Mouse (Mus musculus): ENCODE data around the gene Bicdl2. TPM values are rescaled to one million over a fixed set of nuclear protein-coding genes. Genes with fewer than 3 reads are reported as not detected.

Gene Bicdl2
- total and polyA plus RNA-seq, 3 experiments: 0.08 to 0.17 TPM; not detected in 1

DNA sequence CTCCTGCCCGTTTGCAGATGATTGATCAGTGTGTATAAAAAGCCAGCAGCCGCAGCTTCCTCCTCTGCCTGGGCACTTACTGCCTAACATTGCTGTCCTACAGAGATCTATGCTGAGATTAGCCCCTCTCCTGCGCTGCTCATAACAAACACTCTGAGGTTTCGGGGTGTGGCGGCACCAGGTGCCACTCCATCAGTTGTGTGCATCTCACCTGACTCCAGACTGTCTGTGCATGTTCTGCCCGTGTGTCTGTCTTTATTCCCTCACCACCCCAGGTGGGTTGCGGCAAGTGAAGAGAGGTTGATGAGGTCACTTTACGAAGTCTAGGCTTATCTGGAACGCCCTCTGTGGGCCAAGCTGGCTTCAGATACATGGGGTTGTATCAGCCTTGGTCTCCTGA lies 43.2 kb upstream of the Bicdl2 start:
- Histone ChIP-seq H3K79me2 (ENCODE audit: control insufficient read depth, insufficient read depth, low read length, poor library complexity) (no peaks in the 10 kb centered on the region), H3K27ac (ENCODE audit: control insufficient read depth, low read depth, low read length) (no peak overlapping the region), H3K27me3 (ENCODE audit: control insufficient read depth in 1 of 2, insufficient read depth in 2 of 2, low read length in 2 of 2) (peaks cover 1 to 4% of the 10 kb centered on the region in 2 experiments), H3K36me3 (ENCODE audit: control insufficient read depth in 1 of 2, insufficient read depth in 2 of 2, low read length in 2 of 2) (no peaks in the 10 kb centered on the region), H3K4me1 (ENCODE audit: control insufficient read depth in 1 of 2, insufficient read depth in 2 of 2, low read length in 2 of 2) (no peaks in the 10 kb centered on the region), H3K4me3 (ENCODE audit: control insufficient read depth in 1 of 2, insufficient read depth in 1 of 2, low read depth in 2 of 2, low read length in 2 of 2) (no peak overlapping the region), H3K9me3 (replicated peaks; ENCODE audit: insufficient read depth, low read length) (no peaks in the 10 kb centered on the region), H3K9ac (ENCODE audit: control insufficient read depth, low read depth, low read length, poor library complexity, severe bottlenecking) (no peak overlapping the region)
- TF ChIP-seq RCOR1 (IDR thresholded peaks at IDR 0.05; ENCODE audit: low read depth, low read length) (no peak), ZC3H11A (IDR thresholded peaks at IDR 0.05; ENCODE audit: low read depth, low read length) (no peak), USF1 (IDR thresholded peaks at IDR 0.05; ENCODE audit: low read depth, low read length) (no peak), ETS1 (IDR thresholded peaks at IDR 0.05; ENCODE audit: low read depth, low read length) (no peak), MYC (IDR thresholded peaks at IDR 0.05; ENCODE audit: low read depth, low read length) (no peak), MAZ (IDR thresholded peaks at IDR 0.05; ENCODE audit: low read depth, low read length) (no peak), TCF12 (IDR thresholded peaks at IDR 0.05; ENCODE audit: low read depth, low read length) (no peak), MAFK (IDR thresholded peaks at IDR 0.05; ENCODE audit: borderline replicate concordance, low read depth, low read length) (no peak), CHD2 (IDR thresholded peaks at IDR 0.05; ENCODE audit: low read length) (no peak), JUND (IDR thresholded peaks at IDR 0.05; ENCODE audit: low read depth, low read length) (no peak), SMC3 (IDR thresholded peaks at IDR 0.05; ENCODE audit: low read depth, low read length) (no peak), UBTF (IDR thresholded peaks at IDR 0.05; ENCODE audit: borderline replicate concordance, insufficient read depth, low read depth, low read length) (no peak), TBP (IDR thresholded peaks at IDR 0.05; ENCODE audit: low read depth, low read length) (no peak), ZKSCAN1 (IDR thresholded peaks at IDR 0.05; ENCODE audit: low read depth, low read length) (no peak), SIN3A (IDR thresholded peaks at IDR 0.05; ENCODE audit: low read length) (no peak)
- no peak for DNase-seq (ENCODE audit: low read depth, low spot score)

DNA sequence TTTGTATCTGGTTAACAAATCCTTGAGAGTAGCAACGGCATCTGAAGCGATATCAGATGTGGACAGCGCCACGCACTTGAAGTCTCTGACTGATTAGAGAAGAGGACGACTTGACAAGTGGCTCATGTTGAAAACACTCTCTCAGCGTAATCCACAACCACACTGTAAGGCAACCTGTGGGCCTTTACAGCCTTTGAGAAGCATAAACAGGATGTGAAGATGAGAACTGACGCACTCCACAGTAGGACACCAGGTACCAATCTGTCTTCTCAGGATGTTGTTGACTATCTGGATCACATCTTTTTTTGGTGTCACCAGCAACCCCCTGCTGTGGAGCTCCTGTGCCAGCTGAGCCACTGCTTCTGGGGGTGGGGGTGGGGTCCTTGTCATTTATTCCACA lies 40.0 kb upstream of the Bicdl2 start:
- no peaks in the 10 kb centered on the region for H3K36me3 ChIP-seq (ENCODE audit: control insufficient read depth in 1 of 2, insufficient read depth in 2 of 2, low read length in 2 of 2)
- no peaks in the 10 kb centered on the region for H3K9me3 ChIP-seq (replicated peaks; ENCODE audit: insufficient read depth, low read length)
- no peak overlapping the region for H3K27ac ChIP-seq (ENCODE audit: control insufficient read depth, low read depth, low read length)
- no peak for TF ChIP-seq ETS1 (IDR thresholded peaks at IDR 0.05; ENCODE audit: low read depth, low read length)
- TF ChIP-seq RAD21 (IDR thresholded peaks at IDR 0.05; ENCODE audit: low read depth, low read length): no peak
- no peak for TF ChIP-seq CHD1 (IDR thresholded peaks at IDR 0.05; ENCODE audit: low read depth, low read length)
- TF ChIP-seq ZNF384 (IDR thresholded peaks at IDR 0.05; ENCODE audit: low read depth, low read length): no peak
- no peak for TF ChIP-seq MAZ (IDR thresholded peaks at IDR 0.05; ENCODE audit: low read depth, low read length)
- TF ChIP-seq SMC3 (IDR thresholded peaks at IDR 0.05; ENCODE audit: low read depth, low read length): no peak
- TF ChIP-seq POLR2A (IDR thresholded peaks at IDR 0.05; ENCODE audit: control insufficient read depth in 1 of 2, insufficient read depth in 1 of 2, low read depth in 1 of 2, low read length in 2 of 2, poor library complexity in 1 of 2): no peak
- TF ChIP-seq UBTF (IDR thresholded peaks at IDR 0.05; ENCODE audit: borderline replicate concordance, insufficient read depth, low read depth, low read length): no peak
- TF ChIP-seq NRF1 (IDR thresholded peaks at IDR 0.05; ENCODE audit: insufficient read depth, low read depth, low read length, poor library complexity, severe bottlenecking): no peak
- no peak for TF ChIP-seq USF2 (IDR thresholded peaks at IDR 0.05; ENCODE audit: borderline replicate concordance in 1 of 2, insufficient read depth in 1 of 2, low read depth in 1 of 2, low read length in 2 of 2)
- TF ChIP-seq MEF2A (IDR thresholded peaks at IDR 0.05; ENCODE audit: extremely low read depth, insufficient replicate concordance, low read depth, low read length, poor library complexity, severe bottlenecking): no peak
- TF ChIP-seq BHLHE40 (IDR thresholded peaks at IDR 0.05; ENCODE audit: borderline replicate concordance, low read depth, low read length): no peak
- TF ChIP-seq HCFC1 (IDR thresholded peaks at IDR 0.05; ENCODE audit: low read depth, low read length): no peak
- TF ChIP-seq POLR2AphosphoS2 (IDR thresholded peaks at IDR 0.05; ENCODE audit: low read length): no peak
- no peak for TF ChIP-seq MAFK (IDR thresholded peaks at IDR 0.05; ENCODE audit: borderline replicate concordance, low read depth, low read length)
- TF ChIP-seq E2F4 (IDR thresholded peaks at IDR 0.05; ENCODE audit: borderline replicate concordance, low read depth, low read length): no peak
- TF ChIP-seq KAT2A (conservative IDR thresholded peaks at IDR 0.05; ENCODE audit: low read depth, low read length): no peak
- TF ChIP-seq TCF12 (IDR thresholded peaks at IDR 0.05; ENCODE audit: low read depth, low read length): no peak
- TF ChIP-seq ZMIZ1 (IDR thresholded peaks at IDR 0.05; ENCODE audit: low read depth, low read length): no peak
- DNase-seq (ENCODE audit: low read depth, low spot score): no peak
- H3K27me3 ChIP-seq (ENCODE audit: control insufficient read depth in 1 of 2, insufficient read depth in 2 of 2, low read length in 2 of 2): peaks cover 3 to 5% of the 10 kb centered on the region in 2 experiments
- no peaks in the 10 kb centered on the region for H3K79me2 ChIP-seq (ENCODE audit: control insufficient read depth, insufficient read depth, low read length, poor library complexity)
- no peak overlapping the region for H3K9ac ChIP-seq (ENCODE audit: control insufficient read depth, low read depth, low read length, poor library complexity, severe bottlenecking)
- H3K4me3 ChIP-seq (ENCODE audit: control insufficient read depth in 1 of 2, insufficient read depth in 1 of 2, low read depth in 2 of 2, low read length in 2 of 2): no peak overlapping the region
- H3K4me1 ChIP-seq (ENCODE audit: control insufficient read depth in 1 of 2, insufficient read depth in 2 of 2, low read length in 2 of 2): no peaks in the 10 kb centered on the region
